Mouse (Mus musculus) neutrophil, adult 5-6 weeks (primary cell): ENCODE measurements around the gene Pde12. TPM values are rescaled to one million over a fixed set of nuclear protein-coding genes. Genes with fewer than 3 reads are reported as not detected.
A peak's percentile ranks its signal among the peaks of the same experiment; 100 is the strongest.

ENCODE experiments used
- ATAC-seq: fragments of 151-379, 151-347 bp; 2 replicates; pipeline ENCODE4 v1.8.0; 2017; ENCODE audit warnings: mild to moderate bottlenecking, moderate TSS enrichment; ENCODE audit not compliant: insufficient number of reproducible peaks, poor library complexity, low FRiP score, severe bottlenecking; ENCODE audit errors: extremely low read depth
- total RNA-seq: library from RNA; stranded (forward); fragments of 200-1000 nt; gene quantifications from 2 replicates; pipeline ENCODE4 v1.2.3, GENCODE M21; 2017

Gene Pde12
- total RNA-seq, 1 experiment from 2014 or later: 9.5 TPM

GRCm38 (mm10) chr14:26651901-26652300 is 17.8 kb downstream of the Pde12 start:
- ATAC-seq: peak; percentile 61

GRCm38 (mm10) chr14:26647811-26648210 is 21.9 kb downstream of the Pde12 start:
- ATAC-seq: no peak

GRCm38 (mm10) chr14:26645989-26646650 is 23.6 kb downstream of the Pde12 start:
- no peak for ATAC-seq

- ATAC-seq: no peak
Measured at GRCm38 (mm10) chr14:26643006-26643624, 26.6 kb downstream of the Pde12 start.

GRCm38 (mm10) chr14:26639961-26640360 is 29.7 kb downstream of the Pde12 start:
- ATAC-seq: no peak

- no peak for ATAC-seq
Measured at GRCm38 (mm10) chr14:26639251-26639650, 30.4 kb downstream of the Pde12 start.

GRCm38 (mm10) chr14:26638708-26639084 is 31.0 kb downstream of the Pde12 start:
- peak; percentile 37 for ATAC-seq

- ATAC-seq: peak; percentile 97
Measured at GRCm38 (mm10) chr14:26637851-26638707, 31.6 kb downstream of the Pde12 start, which contains the start of gene Arf4. Arf4 (plus strand) TSS chr14:26638074.

GRCm38 (mm10) chr14:26637025-26637850 is 32.4 kb downstream of the Pde12 start:
- no peak for ATAC-seq

- ATAC-seq: peak; percentile 46; the same call in 1 of the 2 replicates
Measured at GRCm38 (mm10) chr14:26626605-26627140, 43.0 kb downstream of the Pde12 start.

- no peak for ATAC-seq
Measured at GRCm38 (mm10) chr14:26625301-26625700, 44.4 kb downstream of the Pde12 start.

GRCm38 (mm10) chr14:26610689-26611088 is 59.0 kb downstream of the Pde12 start:
- ATAC-seq: no peak

Other genes starting within 250 kb of the Pde12 start
- 113 and 137 TPM in 2 replicates for gene Slmap, start 135.0 kb downstream of the Pde12 start, total RNA-seq
- gene Dennd6a, start 96.0 kb downstream of the Pde12 start, total RNA-seq: 51.9 and 58.2 TPM in 2 replicates
- gene Arf4, start 31.8 kb downstream of the Pde12 start, total RNA-seq: 99.4 and 115 TPM in 2 replicates
- 0.58 and 1.6 TPM in 2 replicates for gene Dnah12, start 23.4 kb upstream of the Pde12 start, total RNA-seq
- not detected in 2 replicates for gene Asb14, start 224.7 kb upstream of the Pde12 start, total RNA-seq